ENCODE assay signal across 11 mouse cellular contexts in the genomic region with DNA sequence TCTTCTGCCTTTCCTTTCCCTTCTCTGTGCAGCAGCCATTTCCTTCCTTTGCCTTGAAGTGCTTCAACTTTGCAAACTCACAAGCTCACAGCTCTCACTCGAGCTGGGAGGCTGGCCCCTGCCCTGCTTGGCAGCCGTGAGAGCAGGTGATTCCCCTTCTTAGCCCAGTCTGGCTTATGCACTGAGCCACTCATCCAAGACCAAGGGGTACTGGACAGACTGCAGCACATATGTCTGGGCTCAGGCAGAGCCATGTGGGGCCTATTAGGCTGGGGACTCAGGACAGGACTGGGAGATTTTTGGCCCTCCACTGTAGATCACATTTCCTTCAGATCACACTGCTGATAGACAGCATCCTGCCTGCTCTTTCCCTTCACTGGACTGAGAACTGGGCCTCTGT. TPM values are rescaled to one million over a fixed set of nuclear protein-coding genes. Genes with fewer than 3 reads are reported as not detected.
DNase-seq lines count a peak whose midpoint lies in the region; ATAC-seq lines count a peak whose summit lies in the region.
"Had no signal": no experiment of that assay in that cellular context is flagged by ENCODE, and none has a peak within 500 bp of the region (broad histone marks: within the 10 kb centered on the region; RNA-seq: fewer than 3 reads in every experiment).

No protein-coding gene starts in this region.

- H3K4me1 ChIP-seq in forebrain, embryonic 10.5 days: peaks cover 55% of the 10 kb centered on the region
- H3K4me1 ChIP-seq in forebrain, embryonic 12.5 days: peaks cover 22% of the 10 kb centered on the region

- peaks cover 17% of the 10 kb centered on the region for H3K36me3 ChIP-seq in forebrain, embryonic 10.5 days (replicated peaks)
- H3K36me3 ChIP-seq in forebrain, embryonic 12.5 days (replicated peaks): peaks cover 3% of the 10 kb centered on the region

- WGBS in forebrain, embryonic 10.5 days: 43% methylated on average over 2 of the region's 2 CpGs
- WGBS in forebrain, embryonic 12.5 days: 56% methylated on average over 2 of the region's 2 CpGs

- intact Hi-C loops in left cerebral cortex, postnatal 4 days (cut with DNase I): no loop called here

- no peak overlapping the region for H3K9ac ChIP-seq in forebrain, embryonic 12.5 days
- H3K9ac ChIP-seq: limb, embryonic 12.5 days had no signal

- no peaks in the 10 kb centered on the region for H3K27me3 ChIP-seq in forebrain, embryonic 10.5 days (ENCODE audit: poor library complexity, severe bottlenecking)
- no peaks in the 10 kb centered on the region for H3K27me3 ChIP-seq in forebrain, embryonic 12.5 days
- H3K27me3 ChIP-seq: limb, embryonic 12.5 days had no signal

- no peaks in the 10 kb centered on the region for H3K9me3 ChIP-seq in forebrain, embryonic 10.5 days
- no peaks in the 10 kb centered on the region for H3K9me3 ChIP-seq in forebrain, embryonic 12.5 days
- H3K9me3 ChIP-seq: limb, embryonic 12.5 days had no signal

- H3K4me2 ChIP-seq in forebrain, embryonic 12.5 days: no peak overlapping the region
- H3K4me2 ChIP-seq: limb, embryonic 12.5 days had no signal

- H3K27ac ChIP-seq in forebrain, embryonic 10.5 days: peak overlapping the region; percentile 48; the same call in 1 of the 2 replicates
- no peak overlapping the region for H3K27ac ChIP-seq in forebrain, embryonic 12.5 days
- H3K27ac ChIP-seq: limb, embryonic 12.5 days had no signal

- no peak for ATAC-seq in forebrain, embryonic 12.5 days (ENCODE audit: low FRiP score)
- peak; percentile 75 for ATAC-seq in inflammation-experienced regulatory T-cells, adult 6 months
- ATAC-seq in megakaryocyte-erythroid progenitor cell, adult 5-6 weeks (replicated peaks; ENCODE audit: low FRiP score, low TSS enrichment, poor library complexity, severe bottlenecking): no peak
- ATAC-seq: forebrain, embryonic 14.5 days had no signal

- DNase-seq in forebrain, embryonic 10.5 days (ENCODE audit: extremely low spot score, low spot score): no peak
- peak; percentile 9 for DNase-seq in 416B (ENCODE audit: low read depth)
- peak; percentile 47 to 63 for DNase-seq in cerebellum, postnatal 10 days
- no peak for DNase-seq in embryo, embryonic 11 days
- no peak for DNase-seq in left cerebral cortex, postnatal 4 days

- no peak overlapping the region for H3K4me3 ChIP-seq in forebrain, embryonic 10.5 days
- H3K4me3 ChIP-seq in forebrain, embryonic 12.5 days (replicated peaks): no peak overlapping the region
- H3K4me3 ChIP-seq: limb, embryonic 12.5 days; myocyte had no signal

RNA-seq across cellular contexts. Expression of gene Clpb, which starts 10.1 kb away (rescaled TPM):
- 52.3 and 59.9 TPM in 2 replicates for polyA plus RNA-seq in forebrain, embryonic 10.5 days (2016; fragmentation: Nextera tagmentation; extraction: Ambion mirVana)
- polyA plus RNA-seq in forebrain, embryonic 12.5 days (2016; fragmentation: Nextera tagmentation; extraction: Ambion mirVana): 38.2 and 43.9 TPM in 2 replicates
- 10 to 100 TPM in 2 of 3 experiments, 1 to 10 TPM in 1; 9.1 to 12.4 (median 10.7) TPM for polyA plus RNA-seq in inflammation-experienced regulatory T-cells, adult 6 months (2017; shearing (Covaris generic))
- total RNA-seq in megakaryocyte-erythroid progenitor cell, adult 5-6 weeks (2014; fragmentation: Nextera tagmentation): 28.3 and 41.2 TPM in 2 replicates
- total RNA-seq in megakaryocyte-erythroid progenitor cell, adult 5-6 weeks (2017): 25.5 and 26.2 TPM in 2 replicates
- 10 to 100 TPM; 43.4 to 45.2 TPM for total RNA-seq in left cerebral cortex, postnatal 4 days (2021)

Comparison
In these comparisons a context has a peak if more than half of its experiments do, and no peak if none do; other contexts are left out.
1. DNase-seq: peak in 416B (single experiment) and cerebellum, postnatal 10 days (2 of 2); none in forebrain, embryonic 10.5 days (single experiment), embryo, embryonic 11 days (single experiment) and left cerebral cortex, postnatal 4 days (single experiment).